Mouse (Mus musculus) CH12.LX (cell line): ENCODE results near the gene Il27ra. TPM values are rescaled to one million over a fixed set of nuclear protein-coding genes. Genes with fewer than 3 reads are reported as not detected.

Source experiments
- DNase-seq: peaks from one replicate; pipeline ENCODE4 v3.0.0-alpha.2; 2013; ENCODE audit errors: extremely low read depth
- H3K27ac ChIP-seq: 2 replicates; pipeline ENCODE4 v1.5.1; 2012; ENCODE audit warnings: low read depth, mild to moderate bottlenecking, control low read depth, moderate library complexity; ENCODE audit not compliant: insufficient read depth
- H3K27me3 ChIP-seq: replicated peaks from 2 replicates; pipeline ENCODE3; 2012; ENCODE audit warnings: inconsistent platforms
- H3K36me3 ChIP-seq, 2 experiments: replicated peaks in 1 of 2; 2 replicates each; pipeline versions ENCODE3 to v1.6.1; 2012; ENCODE audit warnings: inconsistent platforms in 1 of 2, low read length in 1 of 2, mild to moderate bottlenecking in 1 of 2, mixed read lengths in 1 of 2, moderate library complexity in 1 of 2; ENCODE audit not compliant: control insufficient read depth in 1 of 2, insufficient read depth in 1 of 2
- H3K4me1 ChIP-seq, 2 experiments: 2 replicates each; pipeline ENCODE4 v1.6.1; 2012; ENCODE audit warnings: inconsistent platforms in 1 of 2, moderate library complexity in 1 of 2; ENCODE audit not compliant: insufficient read depth in 2 of 2, control insufficient read depth in 1 of 2
- H3K4me2 ChIP-seq: 2 replicates; pipeline ENCODE4 v1.6.1; 2012; ENCODE audit warnings: low read depth, mild to moderate bottlenecking, control low read depth; ENCODE audit not compliant: poor library complexity, insufficient read depth, severe bottlenecking
- H3K4me3 ChIP-seq, 3 experiments: fragments of 150-350 bp in 1 of 3; sonication (generic) in 1 of 3; replicated peaks in 1 of 3; 2 replicates each; pipeline versions ENCODE3 to v1.5.1; 2011 to 2012; ENCODE audit warnings: low read depth in 2 of 3, low read length in 2 of 3, mild to moderate bottlenecking in 2 of 3, moderate library complexity in 2 of 3, control low read depth in 1 of 3, improper control_type of control experiment in 1 of 3, inconsistent platforms in 1 of 3, mixed read lengths in 1 of 3; ENCODE audit not compliant: poor library complexity in 1 of 3
- H3K79me2 ChIP-seq: replicated peaks from 2 replicates; pipeline ENCODE4 v1.6.1; 2012; ENCODE audit warnings: mild to moderate bottlenecking, moderate library complexity; ENCODE audit not compliant: control insufficient read depth, poor library complexity, insufficient read depth, severe bottlenecking; ENCODE audit errors: extremely low read depth
- H3K9ac ChIP-seq: 2 replicates; pipeline ENCODE4 v1.6.1; 2012; ENCODE audit warnings: low read depth, mild to moderate bottlenecking, control low read depth, moderate library complexity; ENCODE audit not compliant: insufficient read depth
- H3K9me3 ChIP-seq: replicated peaks from 2 replicates; pipeline ENCODE3; 2012; ENCODE audit warnings: low read length, inconsistent platforms, mixed read lengths
- BHLHE40 ChIP-seq: IDR thresholded peaks from 2 replicates; pipeline ENCODE4 v1.6.1; 2011; ENCODE audit warnings: mild to moderate bottlenecking, low read depth, low read length, improper control_type of control experiment
- CHD1 ChIP-seq: IDR thresholded peaks from 2 replicates; pipeline ENCODE4 v1.6.1; 2012; ENCODE audit warnings: low read depth, low read length, improper control_type of control experiment, inconsistent platforms
- CHD2 ChIP-seq: IDR thresholded peaks from 2 replicates; pipeline ENCODE4 v1.6.1; 2011; ENCODE audit warnings: low read length, improper control_type of control experiment
- CTCF ChIP-seq, 2 experiments: IDR thresholded peaks in 1 of 2; conservative IDR thresholded peaks in 1 of 2; 2 replicates each; pipeline ENCODE4 v1.5.1; 2011 to 2012; ENCODE audit warnings: low read depth in 2 of 2, low read length in 2 of 2, improper control_type of control experiment in 1 of 2, inconsistent platforms in 1 of 2, mild to moderate bottlenecking in 1 of 2, moderate library complexity in 1 of 2
- HCFC1 ChIP-seq: IDR thresholded peaks from 2 replicates; pipeline ENCODE4 v1.6.1; 2012; ENCODE audit warnings: low read depth, mild to moderate bottlenecking, inconsistent platforms, low read length, improper control_type of control experiment
- JUND ChIP-seq: conservative IDR thresholded peaks from 2 replicates; pipeline ENCODE4 v1.6.1; 2011; ENCODE audit warnings: low read depth, low read length, improper control_type of control experiment
- MAFK ChIP-seq: IDR thresholded peaks from 2 replicates; pipeline ENCODE4 v1.6.1; 2011; ENCODE audit warnings: low read length, improper control_type of control experiment; ENCODE audit not compliant: insufficient replicate concordance
- MAX ChIP-seq: IDR thresholded peaks from 2 replicates; pipeline ENCODE4 v1.6.1; 2011; ENCODE audit warnings: low read length, improper control_type of control experiment
- MAZ ChIP-seq: IDR thresholded peaks from 2 replicates; pipeline ENCODE4 v1.6.1; 2012; ENCODE audit warnings: low read depth, mild to moderate bottlenecking, inconsistent platforms, low read length, improper control_type of control experiment, moderate library complexity
- MEF2A ChIP-seq: IDR thresholded peaks from 2 replicates; pipeline ENCODE4 v1.6.1; 2014; ENCODE audit warnings: low read depth, mild to moderate bottlenecking, inconsistent platforms, low read length, improper control_type of control experiment, borderline replicate concordance
- POLR2A ChIP-seq: IDR thresholded peaks from 2 replicates; pipeline ENCODE4 v1.6.1; 2011; ENCODE audit warnings: low read depth, mild to moderate bottlenecking, improper control_type of control experiment, low read length
- POLR2AphosphoS2 ChIP-seq: IDR thresholded peaks from 2 replicates; pipeline ENCODE4 v1.6.1; 2011; ENCODE audit warnings: low read depth, low read length, improper control_type of control experiment
- RCOR1 ChIP-seq: conservative IDR thresholded peaks from 2 replicates; pipeline ENCODE4 v1.6.1; 2012; ENCODE audit warnings: low read depth, mild to moderate bottlenecking, inconsistent platforms, low read length, improper control_type of control experiment
- SIN3A ChIP-seq: IDR thresholded peaks from 2 replicates; pipeline ENCODE4 v1.6.1; 2012; ENCODE audit warnings: low read length, improper control_type of control experiment, inconsistent platforms
- UBTF ChIP-seq: IDR thresholded peaks from 2 replicates; pipeline ENCODE4 v1.6.1; 2012; ENCODE audit warnings: low read depth, mild to moderate bottlenecking, inconsistent platforms, low read length, improper control_type of control experiment, moderate library complexity
- USF1 ChIP-seq: IDR thresholded peaks from 2 replicates; pipeline ENCODE4 v1.6.1; 2014; ENCODE audit warnings: low read depth, mild to moderate bottlenecking, inconsistent platforms, low read length, improper control_type of control experiment
- USF2 ChIP-seq: conservative IDR thresholded peaks from 2 replicates; pipeline ENCODE4 v1.6.1; 2011; ENCODE audit warnings: low read depth, low read length, improper control_type of control experiment
- ZMIZ1 ChIP-seq: IDR thresholded peaks from 2 replicates; pipeline ENCODE4 v1.6.1; 2012; ENCODE audit warnings: low read depth, mild to moderate bottlenecking, inconsistent platforms, low read length, improper control_type of control experiment
- dilution Hi-C: fragments of 300-500 bp; cut with MboI; formaldehyde crosslinking; loops from 2 replicates; pipeline ENCODE4 v1.14.3; 2020; ENCODE audit warnings: low sequenced_read_pairs; ENCODE audit not compliant: extremely low pct_unique_long_range_greater_than_20kb, extremely low pct_ligation_motif_present
- in situ Hi-C: fragments of 300-500 bp; cut with MboI; formaldehyde crosslinking; loops from 3 replicates; pipeline ENCODE4 v1.14.3; 2019; ENCODE audit warnings: low sequenced_read_pairs, low pct_ligation_motif_present, low pct_unique_long_range_greater_than_20kb, mixed read lengths
- polyA plus RNA-seq: library from polyadenylated mRNA; unstranded; fragments of >175 nt; gene quantifications from 2 replicates; pipeline ENCODE4 v1.2.1, GENCODE M21; 2012; ENCODE audit warnings: low read depth; ENCODE audit not compliant: insufficient read length
- total RNA-seq, 2 experiments: library from RNA; depleted of rRNA; stranded (reverse); fragments of 300-350 nt in 1 of 2; fragments of >200 nt in 1 of 2; gene quantifications; 2 replicates each; pipeline ENCODE4 v1.2.3; 2012 to 2014

Il27ra gene
- total and polyA plus RNA-seq, 3 experiments = 1.4 to 2.4 (median 2.3) TPM

DNA sequence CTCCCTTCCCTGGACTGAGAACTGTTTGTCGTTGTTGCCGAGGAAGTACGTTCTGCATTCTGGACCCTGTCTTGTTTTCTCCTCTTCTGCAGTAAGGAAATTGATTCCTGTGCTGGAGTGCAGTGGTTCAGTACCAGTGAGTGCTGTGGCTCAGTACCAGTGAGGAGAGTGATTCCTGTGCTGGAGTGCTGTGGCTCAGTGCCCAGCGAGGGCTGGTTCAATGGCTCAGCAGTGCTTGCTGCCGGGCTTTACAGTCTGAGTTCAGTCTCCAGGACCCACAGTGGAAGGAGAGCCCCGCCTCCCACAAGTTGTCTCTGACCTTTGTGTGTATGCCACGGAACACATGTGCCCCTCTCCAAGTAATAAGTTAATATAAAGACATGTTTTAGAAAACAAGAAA lies 44.8 kb upstream of the Il27ra start:
- no peaks in the 10 kb centered on the region for H3K79me2 ChIP-seq
- no peak overlapping the region for H3K9ac ChIP-seq
- dilution Hi-C loops = no loop called here
- TF ChIP-seq CHD1 (no peak), CHD2 (no peak), MAX (no peak), UBTF (no peak), ZMIZ1 (no peak), RCOR1 (no peak), MAZ (no peak), MEF2A (no peak), POLR2A (no peak), JUND (no peak), USF2 (no peak), USF1 (no peak), SIN3A (no peak)
- no peaks in the 10 kb centered on the region for H3K27me3 ChIP-seq
- H3K4me2 ChIP-seq = no peak overlapping the region
- DNase-seq = no peak
- no peaks in the 10 kb centered on the region for H3K9me3 ChIP-seq
- no peak overlapping the region for H3K4me3 ChIP-seq
- no peak overlapping the region for H3K27ac ChIP-seq
- no peaks in the 10 kb centered on the region for H3K4me1 ChIP-seq
- peaks cover 75 to 97% of the 10 kb centered on the region in 2 experiments for H3K36me3 ChIP-seq
- in situ Hi-C loops = no loop called here

DNA sequence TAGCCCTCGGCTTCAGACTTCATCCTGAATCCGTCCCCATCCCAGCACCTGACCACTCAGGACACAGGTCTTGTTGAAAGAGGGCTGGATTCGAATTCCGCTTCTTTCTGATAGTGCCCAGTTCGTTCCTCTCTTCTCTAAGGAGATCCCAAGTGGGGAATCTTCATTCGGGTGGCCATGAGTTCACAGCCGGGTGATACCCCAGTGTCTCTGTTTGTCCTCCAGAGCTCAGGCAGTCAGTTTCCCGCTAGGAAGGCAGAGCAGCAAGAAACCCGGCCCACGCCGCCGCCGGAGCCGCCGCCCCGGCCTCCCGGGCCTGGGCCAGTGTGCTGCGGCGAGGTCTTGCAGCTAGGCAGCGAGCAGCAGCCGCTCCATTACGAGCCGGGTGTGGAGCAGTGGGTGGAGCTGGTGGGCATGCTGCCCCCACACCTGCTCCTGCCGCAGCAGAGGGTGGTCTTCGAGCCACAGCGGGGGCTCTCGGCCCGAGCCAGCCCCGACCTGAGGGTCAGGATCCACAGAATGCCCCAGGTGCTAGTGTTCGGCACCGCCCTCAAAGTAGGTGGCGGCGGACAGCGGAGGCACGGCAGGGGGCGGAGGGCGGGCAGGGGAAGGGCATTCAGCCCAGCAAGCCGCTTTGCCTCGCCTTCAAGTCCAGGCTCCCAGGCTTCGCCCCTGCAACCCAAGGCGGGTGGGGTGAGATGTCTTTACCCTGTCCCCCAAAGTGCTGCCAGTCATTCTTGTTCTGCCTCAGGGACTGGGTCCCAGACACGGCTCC lies 42.1 kb upstream of the Il27ra start:
- dilution Hi-C loops = no loop called here
- Histone ChIP-seq H3K79me2 (no peaks in the 10 kb centered on the region), H3K36me3 (peaks cover 78 to 97% of the 10 kb centered on the region in 2 experiments), H3K4me2 (no peak overlapping the region), H3K4me1 (no peaks in the 10 kb centered on the region), H3K27me3 (no peaks in the 10 kb centered on the region), H3K27ac (no peak overlapping the region), H3K9ac (no peak overlapping the region), H3K9me3 (no peaks in the 10 kb centered on the region), H3K4me3 (no peak overlapping the region)
- in situ Hi-C loops = no loop called here
- TF ChIP-seq POLR2A (no peak), UBTF (no peak), HCFC1 (no peak), CHD1 (no peak), CTCF (conservative IDR thresholded peaks at IDR 0.05 in 1 of 2, IDR thresholded peaks at IDR 0.05 in 1 of 2; ENCODE audit: low read depth in 2 of 2, low read length in 2 of 2) (no peak), JUND (no peak), MAFK (no peak), POLR2AphosphoS2 (no peak), USF1 (no peak), BHLHE40 (no peak)
- no peak for DNase-seq
